Mouse (Mus musculus) megakaryocyte, embryonic 14.5 days (primary cell): ENCODE results near the gene Sept5.

ENCODE experiments used
- FLI1 ChIP-seq: IDR thresholded peaks from 2 replicates; pipeline ENCODE4 v1.6.1; 2012; ENCODE audit warnings: low read length, inconsistent platforms, mixed read lengths
- GATA1 ChIP-seq: IDR thresholded peaks from 3 replicates; pipeline ENCODE4 v1.6.1; 2012; ENCODE audit warnings: mixed read lengths, low read length, inconsistent platforms, borderline replicate concordance

- TF ChIP-seq GATA1 (no peak), FLI1 (no peak)
These were observed 2.3 kb upstream of the Sept5 start for GRCm38 (mm10) chr16:18632059-18632458.
